Mouse (Mus musculus): ENCODE data around the gene Sfxn3. TPM values are rescaled to one million over a fixed set of nuclear protein-coding genes. Genes with fewer than 3 reads are reported as not detected.

The Sfxn3 gene
- polyA plus RNA-seq, 1 experiment, result 20.7 TPM

- no peak overlapping the region for H3K4me3 ChIP-seq (ENCODE audit: control insufficient read depth, low read depth, low read length)
- no peak overlapping the region for H3K27ac ChIP-seq (ENCODE audit: control insufficient read depth, insufficient read depth, low read depth, low read length)
- TF ChIP-seq POLR2A (IDR thresholded peaks at IDR 0.05; ENCODE audit: control insufficient read depth, low read depth, low read length) (no peak), CTCF (IDR thresholded peaks at IDR 0.05; ENCODE audit: control insufficient read depth, insufficient read depth, insufficient replicate concordance, low read depth, low read length) (no peak)
- peaks cover 29% of the 10 kb centered on the region for H3K4me1 ChIP-seq (ENCODE audit: control insufficient read depth, insufficient read depth, low read length)
- H3K27me3 ChIP-seq (ENCODE audit: control insufficient read depth, insufficient read depth, low read length), result peaks cover 3% of the 10 kb centered on the region
- H3K36me3 ChIP-seq (ENCODE audit: control insufficient read depth, insufficient read depth, low read length), result no peaks in the 10 kb centered on the region
Measured at GRCm38 (mm10) chr19:45020348-45020747, 27.0 kb upstream of the Sfxn3 start.

GRCm38 (mm10) chr19:45021362-45021761, 25.9 kb upstream of the Sfxn3 start:
- TF ChIP-seq POLR2A (IDR thresholded peaks at IDR 0.05; ENCODE audit: control insufficient read depth, low read depth, low read length), result no peak
- TF ChIP-seq CTCF (IDR thresholded peaks at IDR 0.05; ENCODE audit: control insufficient read depth, insufficient read depth, insufficient replicate concordance, low read depth, low read length), result no peak
- no peaks in the 10 kb centered on the region; the same call in none of the 2 replicates for H3K27me3 ChIP-seq (ENCODE audit: control insufficient read depth, insufficient read depth, low read length)
- H3K4me3 ChIP-seq (ENCODE audit: control insufficient read depth, low read depth, low read length), result no peak overlapping the region
- peaks cover 27% of the 10 kb centered on the region for H3K4me1 ChIP-seq (ENCODE audit: control insufficient read depth, insufficient read depth, low read length)
- no peak overlapping the region for H3K27ac ChIP-seq (ENCODE audit: control insufficient read depth, insufficient read depth, low read depth, low read length)
- H3K36me3 ChIP-seq (ENCODE audit: control insufficient read depth, insufficient read depth, low read length), result no peaks in the 10 kb centered on the region

DNA sequence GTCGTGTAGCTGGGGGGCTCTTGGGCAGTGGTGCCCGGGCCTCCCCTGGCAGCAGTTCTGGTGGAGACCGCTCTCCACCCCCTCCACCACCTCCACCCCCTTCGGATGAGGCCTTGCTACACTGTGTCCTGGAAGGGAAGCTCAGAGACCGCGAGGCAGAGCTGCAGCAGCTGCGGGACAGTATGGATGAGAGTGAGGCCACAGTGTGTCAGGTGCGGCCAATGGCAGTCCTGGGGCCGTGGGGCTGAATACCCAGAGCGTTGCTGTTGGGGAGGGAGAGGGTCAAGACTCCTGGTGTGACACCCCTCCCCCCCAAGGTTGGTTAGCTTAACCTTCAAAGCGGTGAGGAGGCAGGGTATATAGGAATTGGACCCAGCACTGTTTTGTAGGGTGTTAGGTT, 23.3 kb upstream of the Sfxn3 start:
- TF ChIP-seq POLR2A (IDR thresholded peaks at IDR 0.05; ENCODE audit: control insufficient read depth, low read depth, low read length), result no peak
- no peak for TF ChIP-seq CTCF (IDR thresholded peaks at IDR 0.05; ENCODE audit: control insufficient read depth, insufficient read depth, insufficient replicate concordance, low read depth, low read length)
- Histone ChIP-seq H3K4me3 (ENCODE audit: control insufficient read depth, low read depth, low read length) (no peak overlapping the region), H3K27me3 (ENCODE audit: control insufficient read depth, insufficient read depth, low read length) (no peaks in the 10 kb centered on the region; the same call in 1 of the 2 replicates), H3K36me3 (ENCODE audit: control insufficient read depth, insufficient read depth, low read length) (no peaks in the 10 kb centered on the region), H3K4me1 (ENCODE audit: control insufficient read depth, insufficient read depth, low read length) (peaks cover 26% of the 10 kb centered on the region), H3K27ac (ENCODE audit: control insufficient read depth, insufficient read depth, low read depth, low read length) (no peak overlapping the region)

DNA sequence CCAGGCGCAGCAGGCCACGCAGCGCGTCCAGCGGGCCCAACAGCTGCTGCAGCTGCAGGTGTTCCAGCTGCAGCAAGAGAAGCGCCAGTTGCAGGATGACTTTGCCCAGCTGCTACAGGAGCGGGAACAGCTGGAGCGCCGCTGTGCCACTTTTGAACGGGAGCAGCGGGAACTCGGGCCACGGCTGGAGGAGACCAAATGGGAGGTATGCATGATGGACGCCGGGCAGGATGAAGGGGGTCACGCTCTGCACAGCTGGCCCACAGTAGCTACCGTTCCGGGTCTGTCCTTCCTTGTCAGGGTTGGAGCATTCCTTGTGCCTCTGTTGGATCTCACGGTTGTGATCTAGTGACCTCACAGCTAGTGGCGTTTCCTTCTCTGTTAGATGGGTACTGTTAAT, 22.5 kb upstream of the Sfxn3 start:
- no peaks in the 10 kb centered on the region; the same call in 1 of the 2 replicates for H3K27me3 ChIP-seq (ENCODE audit: control insufficient read depth, insufficient read depth, low read length)
- peaks cover 31% of the 10 kb centered on the region for H3K4me1 ChIP-seq (ENCODE audit: control insufficient read depth, insufficient read depth, low read length)
- no peaks in the 10 kb centered on the region for H3K36me3 ChIP-seq (ENCODE audit: control insufficient read depth, insufficient read depth, low read length)
- H3K4me3 ChIP-seq (ENCODE audit: control insufficient read depth, low read depth, low read length), result peak overlapping the region; percentile 53
- H3K27ac ChIP-seq (ENCODE audit: control insufficient read depth, insufficient read depth, low read depth, low read length), result no peak overlapping the region
- no peak for TF ChIP-seq CTCF (IDR thresholded peaks at IDR 0.05; ENCODE audit: control insufficient read depth, insufficient read depth, insufficient replicate concordance, low read depth, low read length)
- no peak for TF ChIP-seq POLR2A (IDR thresholded peaks at IDR 0.05; ENCODE audit: control insufficient read depth, low read depth, low read length)

DNA sequence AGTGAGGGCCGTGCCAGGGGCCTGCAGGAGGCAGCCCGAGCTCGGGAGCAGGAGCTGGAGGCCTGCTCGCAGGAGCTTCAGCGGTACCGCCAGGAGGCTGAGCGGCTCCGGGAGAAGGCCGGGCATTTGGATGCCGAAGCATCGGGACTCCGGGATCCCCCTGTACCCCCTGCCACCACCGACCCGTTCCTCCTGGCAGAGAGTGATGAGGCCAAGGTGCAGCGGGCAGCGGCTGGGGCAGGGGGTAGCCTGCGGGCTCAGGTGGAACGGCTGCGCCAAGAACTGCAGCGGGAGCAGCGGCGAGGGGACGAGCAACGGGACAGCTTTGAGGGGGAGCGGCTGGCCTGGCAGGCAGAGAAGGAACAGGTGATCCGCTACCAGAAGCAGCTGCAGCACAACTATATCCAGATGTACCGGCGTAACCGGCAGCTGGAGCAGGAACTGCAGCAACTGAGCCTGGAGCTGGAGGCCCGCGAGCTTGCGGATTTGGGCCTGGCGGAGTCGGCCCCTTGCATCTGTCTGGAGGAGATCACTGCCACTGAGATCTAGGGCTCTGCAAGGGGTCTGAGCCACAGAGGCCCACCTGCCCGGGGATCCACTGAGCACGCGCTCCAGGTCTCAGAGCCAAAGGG, 21.2 kb upstream of the Sfxn3 start:
- no peak overlapping the region for H3K4me3 ChIP-seq (ENCODE audit: control insufficient read depth, low read depth, low read length)
- H3K27ac ChIP-seq (ENCODE audit: control insufficient read depth, insufficient read depth, low read depth, low read length), result no peak overlapping the region
- peaks cover 30% of the 10 kb centered on the region for H3K4me1 ChIP-seq (ENCODE audit: control insufficient read depth, insufficient read depth, low read length)
- no peaks in the 10 kb centered on the region; the same call in 1 of the 2 replicates for H3K27me3 ChIP-seq (ENCODE audit: control insufficient read depth, insufficient read depth, low read length)
- TF ChIP-seq POLR2A (IDR thresholded peaks at IDR 0.05; ENCODE audit: control insufficient read depth, low read depth, low read length) (no peak), CTCF (IDR thresholded peaks at IDR 0.05; ENCODE audit: control insufficient read depth, insufficient read depth, insufficient replicate concordance, low read depth, low read length) (no peak)
- H3K36me3 ChIP-seq (ENCODE audit: control insufficient read depth, insufficient read depth, low read length), result no peaks in the 10 kb centered on the region

GRCm38 (mm10) chr19:45026958-45027670, 20.2 kb upstream of the Sfxn3 start:
- no peaks in the 10 kb centered on the region for H3K36me3 ChIP-seq (ENCODE audit: control insufficient read depth, insufficient read depth, low read length)

GRCm38 (mm10) chr19:45027848-45028247, 19.5 kb upstream of the Sfxn3 start:
- Histone ChIP-seq H3K4me3 (ENCODE audit: control insufficient read depth, low read depth, low read length) (no peak overlapping the region), H3K36me3 (ENCODE audit: control insufficient read depth, insufficient read depth, low read length) (no peaks in the 10 kb centered on the region), H3K4me1 (ENCODE audit: control insufficient read depth, insufficient read depth, low read length) (peaks cover 30% of the 10 kb centered on the region), H3K27ac (ENCODE audit: control insufficient read depth, insufficient read depth, low read depth, low read length) (0 out of 2 replicates have a peak overlapping the region, but pooled peaks have one; percentile 16), H3K27me3 (ENCODE audit: control insufficient read depth, insufficient read depth, low read length) (no peaks in the 10 kb centered on the region; the same call in 1 of the 2 replicates)
- TF ChIP-seq POLR2A (IDR thresholded peaks at IDR 0.05; ENCODE audit: control insufficient read depth, low read depth, low read length) (no peak), CTCF (IDR thresholded peaks at IDR 0.05; ENCODE audit: control insufficient read depth, insufficient read depth, insufficient replicate concordance, low read depth, low read length) (no peak)

More at GRCm38 (mm10) chr19:45026958-45027670, 20.2 kb upstream of the Sfxn3 start:
- Histone ChIP-seq H3K27me3 (ENCODE audit: control insufficient read depth, insufficient read depth, low read length) (no peaks in the 10 kb centered on the region; the same call in 1 of the 2 replicates), H3K27ac (ENCODE audit: control insufficient read depth, insufficient read depth, low read depth, low read length) (0 out of 2 replicates have a peak overlapping the region, but pooled peaks have one; percentile 16), H3K4me3 (ENCODE audit: control insufficient read depth, low read depth, low read length) (no peak overlapping the region), H3K4me1 (ENCODE audit: control insufficient read depth, insufficient read depth, low read length) (peaks cover 30% of the 10 kb centered on the region)
- TF ChIP-seq CTCF (IDR thresholded peaks at IDR 0.05; ENCODE audit: control insufficient read depth, insufficient read depth, insufficient replicate concordance, low read depth, low read length) (no peak), POLR2A (IDR thresholded peaks at IDR 0.05; ENCODE audit: control insufficient read depth, low read depth, low read length) (no peak)

Measured in testis, adult 2 months (tissue).